Mouse (Mus musculus): ENCODE data around the gene Cadm1. TPM values are rescaled to one million over a fixed set of nuclear protein-coding genes. Genes with fewer than 3 reads are reported as not detected.

Cadm1 gene
- total RNA-seq, 2 experiments from 2014 or later = 2.3 to 3.2 TPM

DNA sequence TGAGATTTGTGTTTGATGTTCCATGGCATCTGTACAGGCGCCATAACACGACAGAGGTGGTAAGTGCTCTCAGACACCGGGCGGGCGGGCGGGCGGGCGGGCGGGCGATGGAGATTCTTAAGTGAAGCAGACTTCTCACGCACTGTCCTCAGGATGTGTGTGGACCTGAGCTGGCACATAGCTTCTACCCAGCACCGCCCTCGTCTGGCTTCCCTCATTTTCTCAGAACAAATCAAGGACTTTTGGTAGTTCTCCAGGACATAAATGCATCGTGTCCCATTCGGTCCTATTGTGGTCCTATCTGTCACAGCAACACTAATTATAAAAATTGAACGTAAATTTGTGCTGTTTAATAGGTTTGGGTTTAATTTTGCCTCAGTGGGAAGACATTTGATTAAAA is 186.9 kb downstream of the Cadm1 start:
- intact Hi-C loops (cut with DNase I) = no loop called here
- no peak for DNase-seq

DNA sequence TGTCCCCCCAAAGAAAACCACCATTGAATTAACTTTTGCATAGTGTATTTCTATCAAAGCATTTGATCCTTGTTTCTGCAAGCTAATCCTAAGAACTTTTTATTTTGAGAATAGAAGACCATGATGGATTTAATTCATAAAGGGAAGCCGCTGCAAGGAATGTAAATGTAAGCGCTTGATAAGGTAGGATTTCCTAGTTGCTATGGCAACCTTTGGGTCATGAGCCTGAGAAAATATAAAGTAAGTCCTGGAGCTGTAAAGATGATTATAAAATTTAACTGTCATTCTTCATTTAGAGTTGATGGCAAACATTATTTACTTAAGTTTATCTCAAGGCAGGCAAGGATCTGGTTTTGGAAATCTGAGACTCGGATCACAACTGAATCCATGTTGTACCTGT is 197.6 kb downstream of the Cadm1 start:
- DNase-seq = no peak
- intact Hi-C loops (cut with DNase I) = no loop called here

DNA sequence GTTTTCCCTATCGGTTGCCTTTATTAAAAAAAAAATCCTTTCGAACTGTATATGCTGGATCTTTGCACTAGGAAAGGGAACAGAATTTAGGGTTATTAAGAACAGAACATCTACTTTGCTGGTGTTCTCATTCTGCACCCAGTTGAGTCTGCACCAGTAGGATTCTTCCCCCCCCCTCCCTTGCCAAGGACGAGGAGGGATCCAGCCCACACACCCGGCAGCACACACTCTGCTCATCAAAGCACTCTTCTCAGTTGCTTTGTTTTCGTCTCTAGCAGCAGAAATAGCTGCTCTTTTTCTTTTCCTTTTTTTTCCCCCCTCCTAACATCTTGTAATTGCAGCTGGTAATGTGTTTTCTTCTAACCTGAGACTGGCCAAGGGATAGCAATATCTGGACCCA is 198.9 kb downstream of the Cadm1 start:
- DNase-seq = no peak
- intact Hi-C loops (cut with DNase I) = no loop called here

DNA sequence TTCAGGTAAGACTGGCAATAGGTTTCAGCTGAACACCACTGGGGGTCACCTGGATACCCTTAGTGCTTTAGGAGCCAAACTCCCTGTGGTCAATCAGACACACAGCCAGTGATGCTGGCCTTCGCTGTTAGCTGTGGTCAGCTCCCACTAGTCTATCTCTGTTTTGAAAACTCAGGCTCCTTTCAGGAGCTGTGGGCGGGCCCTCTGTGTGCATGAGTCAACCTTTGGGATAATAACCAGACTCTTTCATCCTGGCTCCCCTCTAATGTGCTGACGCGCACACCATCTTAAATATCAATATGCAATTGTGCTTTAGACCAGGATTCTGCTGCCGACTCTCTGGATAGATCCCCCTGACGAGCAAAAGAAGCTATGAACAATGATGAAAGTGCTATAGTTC is 200.3 kb downstream of the Cadm1 start:
- intact Hi-C loops (cut with DNase I) = no loop called here
- no peak for DNase-seq

DNA sequence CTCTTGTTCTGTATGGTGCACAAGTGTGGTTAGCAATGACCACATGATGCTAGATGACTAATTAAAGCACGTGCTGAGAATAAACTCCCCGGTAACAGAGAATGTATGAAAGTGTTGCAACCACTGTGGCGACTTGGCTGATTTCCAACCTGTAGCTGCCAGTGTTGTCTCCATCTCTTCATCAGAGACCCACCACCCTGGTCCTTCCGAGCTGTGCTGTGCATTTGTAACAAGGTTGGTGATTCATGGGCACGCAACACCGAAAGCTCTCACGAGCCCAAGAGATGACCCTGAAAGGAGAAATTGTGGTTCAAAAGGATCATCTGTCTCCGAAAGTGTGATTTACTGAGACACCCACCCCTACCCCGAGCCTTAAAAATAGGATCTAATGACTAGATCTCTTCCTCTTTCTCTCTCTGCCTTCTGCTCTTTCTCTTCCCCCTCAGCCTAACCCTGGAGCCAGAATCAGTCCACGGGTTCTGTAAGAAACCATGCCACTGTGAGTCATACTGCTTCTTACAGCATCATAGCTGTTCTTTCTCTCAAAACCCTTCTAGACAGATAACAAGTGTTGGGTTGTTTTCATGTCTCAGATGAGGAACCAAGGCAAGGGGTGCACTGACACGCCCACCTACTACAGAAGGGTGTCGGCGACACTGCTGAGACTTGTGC is 203.9 kb downstream of the Cadm1 start:
- intact Hi-C loops (cut with DNase I) = no loop called here
- no peak for DNase-seq

DNA sequence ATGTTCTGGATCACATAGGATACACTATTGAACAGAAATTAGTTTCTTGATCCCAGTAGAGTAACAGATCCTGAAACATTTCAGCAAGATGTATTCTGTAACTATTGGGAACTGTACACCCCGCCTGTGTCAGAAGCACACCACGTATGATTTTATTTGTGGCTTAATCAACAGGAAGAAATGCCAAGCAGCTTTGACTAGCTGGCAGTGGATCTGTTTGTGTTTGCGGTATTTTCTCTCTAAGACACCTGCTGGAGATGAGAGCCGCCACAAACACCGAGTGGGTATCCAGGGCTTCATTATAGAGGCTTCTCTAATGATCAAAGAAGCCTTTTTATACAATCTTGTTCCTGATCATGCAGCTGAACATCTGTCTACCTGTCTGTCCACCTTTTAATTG is 204.9 kb downstream of the Cadm1 start:
- intact Hi-C loops (cut with DNase I) = no loop called here
- no peak for DNase-seq

DNA sequence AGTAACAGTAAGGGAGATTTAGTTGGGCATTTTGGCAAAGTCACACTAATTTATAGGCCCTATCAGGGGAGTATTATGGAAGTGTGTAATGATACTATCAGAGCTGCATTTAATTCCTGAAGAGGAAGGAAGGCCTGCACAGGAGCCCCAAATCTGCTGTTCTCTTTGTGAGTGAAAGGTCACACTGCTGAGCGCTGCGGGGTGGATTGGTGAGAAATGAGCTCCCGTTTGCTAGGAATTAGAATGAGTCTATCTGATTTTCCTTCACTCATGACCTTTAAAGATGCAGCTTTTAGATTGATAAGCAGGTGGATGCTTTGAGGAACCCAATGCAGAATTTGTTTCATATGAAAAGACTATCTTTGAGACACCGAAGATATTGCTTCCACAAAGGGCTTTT is 208.8 kb downstream of the Cadm1 start:
- DNase-seq = no peak
- intact Hi-C loops (cut with DNase I) = no loop called here

DNA sequence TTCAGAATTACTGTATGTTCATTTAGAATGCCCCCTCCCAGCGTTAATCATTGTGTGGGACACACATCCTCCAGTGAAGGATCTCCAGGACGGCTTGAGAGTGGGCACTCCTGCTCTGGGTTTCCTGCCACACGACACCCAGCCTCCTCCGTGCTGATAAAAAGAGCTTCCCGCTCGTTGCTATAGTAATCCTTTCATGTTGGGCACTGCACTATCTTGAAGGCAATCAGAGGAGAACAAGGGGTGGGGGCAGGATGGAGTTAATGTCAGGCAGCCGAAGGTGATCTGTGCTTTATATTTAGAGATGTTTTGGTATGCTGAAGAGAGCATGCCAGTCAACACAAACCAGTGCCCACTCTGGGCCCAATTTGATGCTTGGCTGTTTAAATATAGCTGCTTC is 209.3 kb downstream of the Cadm1 start:
- DNase-seq = no peak
- intact Hi-C loops (cut with DNase I) = no loop called here

DNA sequence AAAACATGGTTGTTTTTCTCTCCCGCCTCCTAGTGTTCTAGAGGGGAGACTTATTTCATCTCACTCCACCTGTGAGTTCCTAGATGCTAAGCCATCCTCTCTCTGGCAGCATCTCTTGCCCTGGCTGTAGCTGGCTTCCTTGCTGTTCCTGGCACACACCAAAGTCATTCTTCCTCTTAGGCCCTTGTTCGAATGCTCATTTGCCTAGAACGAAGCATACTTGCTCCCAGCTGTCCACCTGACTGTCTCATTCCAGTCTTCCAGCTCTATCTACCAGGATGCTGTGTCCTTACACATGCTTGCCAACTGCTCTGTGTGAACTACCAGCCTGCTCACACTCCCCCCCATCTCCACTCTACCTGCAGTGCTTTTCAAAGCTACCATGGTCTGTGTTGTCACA is 211.8 kb downstream of the Cadm1 start:
- intact Hi-C loops (cut with DNase I) = no loop called here
- DNase-seq = no peak

DNA sequence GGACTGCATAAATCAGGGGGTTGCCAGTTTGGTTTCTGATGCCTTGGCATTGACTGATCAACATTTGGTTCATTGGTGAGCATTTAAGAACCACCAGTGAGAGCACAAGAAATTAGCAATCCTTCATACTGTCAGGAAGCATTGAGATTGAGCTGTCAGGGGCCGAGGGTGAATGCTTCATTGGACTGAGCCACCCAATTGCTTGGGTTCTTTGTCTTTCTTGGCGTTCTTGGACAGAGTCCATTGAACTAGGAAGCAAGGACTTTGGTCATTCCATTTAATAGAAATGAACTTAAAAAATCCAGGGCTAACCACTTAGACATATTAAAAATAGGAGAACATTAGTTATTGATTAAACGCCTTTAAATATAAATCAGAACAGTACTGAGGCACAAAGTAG is 214.9 kb downstream of the Cadm1 start:
- no peak for DNase-seq
- intact Hi-C loops (cut with DNase I) = no loop called here

DNA sequence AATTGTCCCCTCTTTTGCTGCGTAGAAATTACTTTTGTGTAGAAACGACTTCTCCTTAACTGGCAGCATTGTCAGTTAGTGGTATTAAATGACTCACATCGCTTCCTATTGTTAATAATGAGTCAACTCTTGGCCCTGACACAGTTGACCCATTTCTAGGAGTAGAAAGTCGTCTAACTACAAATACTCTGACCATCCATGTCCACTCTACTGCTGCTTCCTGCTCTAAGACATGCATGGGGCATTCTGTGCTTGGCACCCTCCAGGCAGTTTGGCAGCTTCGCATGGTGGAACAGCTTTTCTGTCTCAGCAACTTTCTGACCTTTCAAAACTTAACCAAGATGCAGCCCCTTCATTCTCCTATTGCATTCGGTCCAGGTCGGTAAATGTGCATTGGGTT is 215.7 kb downstream of the Cadm1 start:
- DNase-seq = no peak
- intact Hi-C loops (cut with DNase I) = no loop called here

DNA sequence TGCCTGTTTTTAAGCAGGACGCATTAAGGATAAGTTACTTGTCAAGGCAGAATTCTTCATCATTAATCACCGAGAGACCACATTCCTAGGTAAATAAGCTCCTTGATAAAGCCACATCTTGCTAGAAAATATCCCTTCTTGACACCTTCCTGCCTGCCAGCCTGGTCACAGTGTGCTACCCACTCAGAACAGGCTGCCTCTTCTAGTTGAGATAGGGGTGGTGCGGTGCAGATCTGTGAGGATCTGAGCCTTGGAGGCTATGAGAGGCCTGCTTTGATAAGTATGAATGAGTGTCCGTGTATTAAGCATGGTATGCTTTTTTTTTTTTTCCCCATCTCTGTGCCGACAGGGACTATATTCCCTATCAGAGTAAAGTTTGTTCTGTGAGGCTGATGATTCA is 219.2 kb downstream of the Cadm1 start:
- intact Hi-C loops (cut with DNase I) = no loop called here
- no peak for DNase-seq

DNA sequence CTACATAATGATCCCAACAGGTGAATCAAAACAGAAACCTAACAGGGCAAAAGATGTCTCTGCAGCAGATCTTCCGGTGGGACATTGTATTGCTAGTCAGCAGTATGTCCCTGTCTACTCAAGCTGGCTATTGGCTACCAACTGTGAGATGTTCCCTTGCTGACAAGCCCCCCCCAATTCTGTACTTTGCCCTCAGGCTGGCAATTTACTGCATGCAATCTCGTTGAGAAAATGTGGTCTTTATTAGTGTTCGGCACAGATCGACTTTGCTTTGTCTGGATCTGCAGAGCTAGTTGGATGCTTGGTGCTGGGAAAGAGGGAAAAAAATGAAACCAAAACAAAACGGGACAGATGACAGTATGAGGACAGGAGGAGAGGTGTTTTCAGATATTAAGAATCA is 222.5 kb downstream of the Cadm1 start:
- no peak for DNase-seq
- intact Hi-C loops (cut with DNase I) = no loop called here

DNA sequence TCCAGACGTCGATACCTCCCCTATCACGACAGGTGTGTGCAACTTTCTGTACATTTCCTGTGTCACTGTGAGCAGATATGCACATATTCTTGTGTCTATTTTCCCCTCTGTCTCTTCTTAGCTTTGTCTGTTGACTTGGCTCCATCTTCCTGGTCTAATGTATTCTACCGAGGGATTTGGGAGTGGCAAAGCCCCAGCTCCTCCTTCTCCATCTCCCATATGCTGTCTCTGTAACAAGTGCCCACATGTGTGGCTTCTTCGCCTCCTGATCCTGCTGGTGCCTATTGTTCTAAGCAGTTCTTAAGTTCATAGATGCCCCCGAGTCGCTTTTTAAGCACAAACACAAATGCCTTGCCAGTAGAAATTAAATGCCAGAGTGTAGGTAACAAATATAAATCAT is 223.2 kb downstream of the Cadm1 start:
- intact Hi-C loops (cut with DNase I) = no loop called here

DNA sequence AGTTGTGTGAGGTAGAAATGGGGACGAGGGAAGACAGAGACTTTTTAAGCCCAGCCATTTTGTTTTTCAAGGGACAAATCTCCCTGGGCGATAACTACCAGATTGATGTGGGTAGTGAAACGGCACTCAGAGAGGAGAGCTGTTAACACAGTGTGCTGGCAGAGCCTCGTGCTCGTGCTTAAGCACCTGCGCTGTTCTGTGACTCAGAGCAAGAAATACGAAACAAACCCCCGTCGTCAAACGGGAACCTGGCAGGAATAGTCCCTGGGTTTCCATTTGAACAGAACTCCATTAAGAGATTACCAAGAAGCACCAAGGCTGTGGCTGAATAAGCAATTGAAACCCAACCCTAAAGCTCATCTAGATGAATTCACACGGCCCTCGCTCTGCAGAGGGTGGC is 225.1 kb downstream of the Cadm1 start:
- intact Hi-C loops (cut with DNase I) = no loop called here
- DNase-seq = no peak

More for the DNA sequence above, 223.2 kb downstream of the Cadm1 start:
- DNase-seq = no peak

DNA sequence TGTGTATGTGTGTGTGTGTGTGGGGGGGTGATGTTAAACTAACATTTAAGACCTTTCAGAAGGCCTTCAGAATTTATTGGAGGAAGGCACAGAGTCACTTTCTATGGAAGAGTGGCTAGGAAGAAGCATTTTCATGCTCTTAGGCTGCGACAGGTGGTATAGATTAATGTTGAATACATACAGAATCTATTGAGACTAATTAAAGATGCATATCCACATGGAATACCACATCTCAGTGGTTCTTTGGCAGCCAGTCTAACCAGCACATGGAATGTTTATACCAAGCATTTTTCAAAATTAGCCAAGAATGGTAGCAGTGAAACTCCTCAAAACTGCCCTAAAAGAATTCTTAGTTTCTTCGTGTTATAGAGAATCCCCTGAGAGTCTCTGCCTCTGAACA is 227.8 kb downstream of the Cadm1 start:
- intact Hi-C loops (cut with DNase I) = no loop called here
- DNase-seq = no peak

DNA sequence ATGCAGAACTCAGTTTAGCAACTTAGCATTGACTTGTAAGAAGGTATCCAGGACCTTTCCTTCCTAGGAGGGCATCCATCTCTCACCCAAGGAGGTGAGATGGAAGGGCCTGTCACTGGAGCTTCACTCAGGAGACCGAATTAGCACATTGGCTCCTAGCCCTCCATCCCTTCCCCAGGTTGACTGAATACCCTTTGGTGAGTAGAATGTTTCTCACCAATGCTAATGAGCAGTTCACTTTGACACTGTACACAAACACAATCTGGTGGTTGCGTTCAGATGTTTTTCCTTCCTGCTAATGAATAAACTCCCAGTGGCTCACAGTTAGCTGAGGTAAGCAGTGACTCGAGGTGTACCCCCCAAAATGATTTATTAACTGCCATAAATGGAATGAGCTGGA is 228.3 kb downstream of the Cadm1 start:
- intact Hi-C loops (cut with DNase I) = no loop called here

DNA sequence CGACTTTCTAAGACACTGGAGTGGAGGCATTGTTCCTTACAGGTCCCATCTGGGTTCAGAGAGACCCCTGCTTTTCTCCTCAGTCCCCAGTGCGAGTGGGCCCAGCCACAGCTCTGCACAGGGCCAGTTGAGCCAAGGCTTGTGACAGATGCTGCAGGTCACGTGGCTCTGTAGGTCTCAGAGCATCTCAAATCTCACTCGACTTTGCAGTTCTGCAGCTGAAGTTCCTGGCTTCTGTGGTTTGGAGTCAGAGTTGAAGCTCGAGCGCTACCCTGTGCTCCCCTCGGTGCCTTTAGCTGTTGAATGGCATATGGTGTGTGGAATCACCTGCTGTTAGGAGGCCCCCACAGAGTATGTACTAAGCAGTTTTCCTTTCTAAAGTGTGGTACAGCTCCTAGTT is 229.8 kb downstream of the Cadm1 start:
- intact Hi-C loops (cut with DNase I) = no loop called here
- DNase-seq = no peak

More for the DNA sequence above, 228.3 kb downstream of the Cadm1 start:
- DNase-seq = no peak

DNA sequence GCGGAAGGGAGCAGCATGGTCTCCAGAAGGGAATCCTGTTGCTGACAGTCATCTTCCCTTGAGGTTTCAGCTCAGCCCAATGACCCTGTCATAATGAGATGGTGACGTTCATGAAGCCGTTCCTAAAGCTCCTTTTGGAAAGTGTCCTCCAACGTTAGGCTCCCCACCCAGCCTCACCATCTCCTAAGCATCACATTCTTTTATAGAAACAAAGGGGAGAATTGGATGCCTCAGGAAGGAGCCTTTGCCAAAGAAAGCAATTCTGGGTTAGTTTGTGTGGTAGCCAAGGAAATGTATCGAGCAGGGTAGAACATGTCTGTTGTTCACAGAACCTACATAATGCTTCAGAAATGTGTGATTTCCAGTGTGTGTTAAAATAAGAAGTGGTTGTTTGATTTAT is 231.6 kb downstream of the Cadm1 start:
- DNase-seq = no peak
- intact Hi-C loops (cut with DNase I) = no loop called here

DNA sequence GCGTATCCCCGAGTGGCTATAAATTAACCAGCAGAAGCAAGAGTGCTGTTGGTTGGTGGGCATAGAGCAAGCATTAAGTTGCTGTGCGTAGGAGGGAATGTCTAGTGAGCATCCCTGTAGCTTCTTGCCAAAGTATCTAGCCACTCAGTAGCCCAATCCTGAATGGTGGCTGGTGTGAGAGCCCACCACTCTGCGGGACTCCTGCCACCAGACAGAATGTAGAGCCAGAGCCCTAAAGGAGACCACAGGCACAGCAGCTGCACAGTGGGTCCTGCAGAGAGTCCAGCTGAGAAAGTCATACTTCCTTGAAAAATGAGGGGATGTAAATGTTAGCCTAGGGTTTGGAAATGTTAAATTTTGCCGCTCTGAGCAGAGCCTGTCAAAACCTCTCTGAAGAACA is 232.9 kb downstream of the Cadm1 start:
- DNase-seq = no peak
- intact Hi-C loops (cut with DNase I) = no loop called here

DNA sequence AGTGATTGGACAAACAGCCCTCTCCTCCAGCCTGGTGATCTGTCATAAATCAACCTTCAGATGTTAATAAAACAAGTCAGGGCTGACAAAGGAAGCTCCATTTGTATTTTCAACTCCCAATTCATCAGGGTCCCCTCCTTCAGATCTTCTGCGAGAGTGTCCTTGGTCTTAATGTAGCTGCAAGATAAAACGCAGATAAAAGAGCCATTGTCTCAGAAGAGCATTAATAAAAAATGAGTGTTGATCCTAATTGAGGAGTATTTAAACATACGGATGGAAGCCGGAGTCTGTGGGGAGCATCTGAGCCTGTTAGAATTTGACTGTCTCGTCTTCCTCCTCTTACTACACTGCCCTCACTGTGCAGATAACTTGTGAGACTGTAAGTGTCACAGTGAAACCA is 234.9 kb downstream of the Cadm1 start:
- no peak for DNase-seq
- intact Hi-C loops (cut with DNase I) = no loop called here

DNA sequence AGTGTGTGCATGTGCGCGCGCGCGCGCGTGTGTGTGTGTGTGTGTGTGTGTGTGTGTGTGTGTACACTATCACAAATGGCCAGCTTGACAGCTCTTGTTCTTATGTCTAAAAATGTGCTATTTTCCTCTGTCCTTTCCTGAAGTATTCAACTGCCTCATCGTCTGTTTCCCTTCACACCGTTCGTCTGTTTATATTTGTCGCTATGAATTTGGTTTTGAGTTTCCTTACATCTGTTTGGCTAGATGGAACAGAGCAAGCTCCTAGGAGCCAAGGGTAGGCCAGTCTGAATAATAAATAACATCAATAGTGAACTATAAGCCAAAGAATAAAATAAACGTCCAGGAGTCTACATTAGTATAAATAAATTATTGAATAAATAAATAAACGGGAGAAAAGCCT is 235.3 kb downstream of the Cadm1 start:
- no peak for DNase-seq
- intact Hi-C loops (cut with DNase I) = no loop called here

DNA sequence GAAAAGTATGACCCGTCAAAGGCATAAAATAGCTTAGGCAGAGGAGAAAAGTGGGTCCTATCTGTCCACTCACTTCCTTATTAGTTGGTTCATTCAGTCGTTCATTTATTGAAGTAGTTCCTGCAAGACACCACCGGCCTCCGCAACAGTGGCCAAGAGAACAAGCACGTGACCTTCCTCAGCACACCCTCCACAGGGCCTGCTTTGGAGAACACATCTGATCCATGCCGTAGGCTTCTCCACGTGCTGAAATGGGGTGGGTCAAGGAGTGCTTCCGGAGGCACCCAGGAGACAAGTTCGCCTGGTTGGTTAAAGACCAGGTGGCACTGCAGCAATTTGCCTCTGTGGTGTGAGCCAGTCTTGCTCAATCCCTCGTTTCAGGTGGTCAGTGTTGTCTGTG is 236.4 kb downstream of the Cadm1 start:
- no peak for DNase-seq
- intact Hi-C loops (cut with DNase I) = no loop called here
